Mouse (Mus musculus): Measurements from ENCODE around the gene E330009J07Rik. TPM values are rescaled to one million over a fixed set of nuclear protein-coding genes. Genes with fewer than 3 reads are reported as not detected.

E330009J07Rik gene
- polyA plus RNA-seq (2017; shearing (Covaris generic)), result 1 to 10 TPM; 4.1 to 7.9 TPM

GRCm38 (mm10) chr6:40436047-40436483, at the start of gene E330009J07Rik:
E330009J07Rik (minus strand) TSS chr6:40436135.
- peak; percentile 76 for ATAC-seq

GRCm38 (mm10) chr6:40482318-40482717, 46.4 kb upstream of the E330009J07Rik start:
- ATAC-seq, result no peak

- peak; percentile 47 for ATAC-seq
These were observed 43.8 kb upstream of the E330009J07Rik start for GRCm38 (mm10) chr6:40479705-40480104.

DNA sequence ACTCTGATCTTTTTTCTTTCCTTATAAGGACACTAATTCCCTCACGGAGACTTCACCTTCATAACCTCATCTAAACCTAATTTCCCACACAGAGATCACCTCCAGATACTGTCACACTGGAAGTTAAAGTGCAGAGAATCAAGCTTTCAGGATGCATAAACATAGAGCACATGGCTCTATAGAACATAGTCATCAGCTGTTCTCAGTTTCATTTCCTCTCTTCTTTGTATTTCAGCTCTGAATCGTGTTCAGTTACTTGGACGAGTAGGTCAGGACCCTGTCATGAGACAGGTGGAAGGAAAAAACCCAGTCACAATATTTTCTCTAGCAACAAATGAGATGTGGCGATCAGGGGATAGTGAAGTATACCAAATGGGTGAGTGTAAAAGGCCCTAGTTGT, 40.2 kb upstream of the E330009J07Rik start:
- ATAC-seq, result no peak

GRCm38 (mm10) chr6:40471720-40472010, 35.7 kb upstream of the E330009J07Rik start:
- peak; percentile 27 for ATAC-seq

DNA sequence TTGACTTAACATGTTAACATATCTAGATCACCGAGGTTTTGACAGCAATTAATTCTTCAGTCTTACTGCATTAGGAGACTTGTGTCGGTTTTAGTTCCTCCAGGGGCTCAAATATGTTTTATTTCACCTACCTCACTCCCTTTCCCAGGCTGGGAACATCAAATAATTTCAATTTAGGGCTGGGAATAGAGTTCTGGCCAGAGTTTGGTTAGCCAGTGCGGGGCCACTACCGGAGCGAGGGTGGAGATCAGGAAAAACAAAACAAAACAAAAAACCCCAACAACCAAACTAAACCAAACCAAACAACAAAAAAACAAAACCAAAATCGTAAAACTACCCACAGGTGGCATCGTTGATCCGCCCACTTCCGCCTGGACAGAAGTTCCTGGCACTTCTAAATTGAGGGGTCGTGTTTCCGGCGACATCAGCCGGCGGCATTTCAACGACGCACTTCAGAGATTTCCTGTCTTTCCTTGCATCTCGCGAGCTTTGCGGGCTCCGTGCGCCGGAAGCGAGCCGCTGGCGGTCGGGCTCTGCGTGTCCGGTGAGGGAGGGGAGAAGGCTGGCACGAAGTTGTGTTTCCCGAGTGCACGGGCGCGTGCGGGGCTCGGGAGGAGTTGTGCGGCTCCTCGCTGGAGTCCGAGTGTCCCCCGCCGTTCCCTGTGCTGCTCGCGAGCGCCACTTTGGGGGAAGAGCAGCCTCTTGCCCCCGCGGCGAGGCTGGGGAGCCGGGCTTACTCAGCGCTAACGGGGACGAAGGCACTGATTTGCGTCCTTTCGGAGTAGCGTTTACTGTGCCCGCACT, 35.2 kb upstream of the E330009J07Rik start, which contains the start of gene Ssbp1:
Gene Ssbp1, plus strand, starts transcription at position 437 of the 804 bp plus-strand sequence.
- peak; percentile 95 for ATAC-seq

- peak; percentile 65 for ATAC-seq
These were observed 29.8 kb upstream of the E330009J07Rik start for GRCm38 (mm10) chr6:40465710-40466109.

DNA sequence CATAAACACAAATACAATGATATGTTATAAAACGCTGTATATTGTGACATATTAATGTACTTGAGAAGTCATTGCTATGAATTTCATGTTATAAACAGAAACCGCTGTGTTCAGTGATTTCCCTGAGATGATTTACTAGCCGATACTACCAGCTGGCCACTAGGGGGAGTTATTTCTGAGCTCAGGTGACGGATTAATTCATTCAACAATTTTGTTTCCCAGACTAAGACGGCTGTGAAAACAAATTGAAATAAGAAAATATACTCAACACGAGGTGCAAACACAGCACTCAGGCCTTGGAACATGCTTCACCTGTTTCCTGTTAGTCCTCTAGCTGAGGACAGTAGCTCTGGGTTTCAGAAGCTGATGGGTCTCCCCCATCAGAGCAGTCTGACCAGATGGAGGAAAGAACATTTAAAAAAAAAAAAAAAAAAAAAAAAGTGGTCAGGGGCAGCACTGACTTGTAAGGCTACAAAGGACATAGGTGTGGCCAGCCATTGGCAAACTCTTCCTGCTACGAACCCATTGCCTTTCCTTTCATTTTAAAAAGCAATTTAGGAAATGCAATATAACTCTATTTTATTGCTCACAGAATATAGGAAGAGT, 18.6 kb upstream of the E330009J07Rik start:
- ATAC-seq, result peak; percentile 77

- ATAC-seq, result no peak
These were observed 12.7 kb upstream of the E330009J07Rik start for GRCm38 (mm10) chr6:40448626-40449025.

GRCm38 (mm10) chr6:40443281-40443928, 7.5 kb upstream of the E330009J07Rik start:
- no peak for ATAC-seq

DNA sequence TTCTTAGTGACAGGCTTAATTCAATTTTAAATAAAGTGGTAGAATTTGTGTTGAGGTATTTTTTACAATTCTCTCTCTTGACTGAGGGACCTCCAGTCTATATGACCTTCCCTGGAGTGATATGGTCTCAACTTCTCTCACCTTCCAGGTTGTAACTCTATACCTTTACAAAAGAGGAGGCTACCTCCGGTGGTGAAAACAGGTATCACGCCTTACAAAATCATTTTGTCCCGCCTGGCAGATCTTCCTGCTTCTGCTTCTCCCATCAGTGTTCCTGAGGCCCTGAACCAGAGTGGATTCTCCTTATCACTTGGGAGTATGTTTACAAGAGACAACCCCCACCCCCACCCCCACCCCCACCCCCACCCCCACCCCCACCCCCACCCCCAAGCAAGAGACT, 5.8 kb upstream of the E330009J07Rik start:
- no peak for ATAC-seq

- ATAC-seq, result no peak
These were observed 5.3 kb upstream of the E330009J07Rik start for GRCm38 (mm10) chr6:40441276-40441675.

DNA sequence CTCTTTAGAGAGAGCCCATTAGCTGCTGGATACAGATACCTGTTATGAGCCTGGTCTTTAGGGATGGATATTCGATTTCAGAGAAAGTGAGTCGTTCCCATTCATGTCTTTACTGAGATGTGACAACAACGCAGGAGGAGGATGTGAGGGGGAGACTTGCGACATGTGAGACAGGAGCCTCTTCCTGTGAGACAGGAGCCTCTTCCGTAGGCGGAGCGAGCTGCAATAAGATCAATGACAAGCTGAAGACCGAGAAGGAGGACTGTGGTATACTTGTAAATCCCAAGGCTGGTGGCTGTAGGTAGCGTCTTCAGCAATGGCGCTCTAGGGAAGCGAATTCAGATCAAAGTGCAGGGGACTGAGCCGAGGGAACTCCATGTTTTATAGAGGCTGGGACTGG, 3.8 kb upstream of the E330009J07Rik start:
- peak; percentile 78 for ATAC-seq

- no peak for ATAC-seq
These were observed 3.0 kb upstream of the E330009J07Rik start, which contains the start of gene Wee2 for GRCm38 (mm10) chr6:40438936-40439335. Wee2 (plus strand) TSS chr6:40439088.

DNA sequence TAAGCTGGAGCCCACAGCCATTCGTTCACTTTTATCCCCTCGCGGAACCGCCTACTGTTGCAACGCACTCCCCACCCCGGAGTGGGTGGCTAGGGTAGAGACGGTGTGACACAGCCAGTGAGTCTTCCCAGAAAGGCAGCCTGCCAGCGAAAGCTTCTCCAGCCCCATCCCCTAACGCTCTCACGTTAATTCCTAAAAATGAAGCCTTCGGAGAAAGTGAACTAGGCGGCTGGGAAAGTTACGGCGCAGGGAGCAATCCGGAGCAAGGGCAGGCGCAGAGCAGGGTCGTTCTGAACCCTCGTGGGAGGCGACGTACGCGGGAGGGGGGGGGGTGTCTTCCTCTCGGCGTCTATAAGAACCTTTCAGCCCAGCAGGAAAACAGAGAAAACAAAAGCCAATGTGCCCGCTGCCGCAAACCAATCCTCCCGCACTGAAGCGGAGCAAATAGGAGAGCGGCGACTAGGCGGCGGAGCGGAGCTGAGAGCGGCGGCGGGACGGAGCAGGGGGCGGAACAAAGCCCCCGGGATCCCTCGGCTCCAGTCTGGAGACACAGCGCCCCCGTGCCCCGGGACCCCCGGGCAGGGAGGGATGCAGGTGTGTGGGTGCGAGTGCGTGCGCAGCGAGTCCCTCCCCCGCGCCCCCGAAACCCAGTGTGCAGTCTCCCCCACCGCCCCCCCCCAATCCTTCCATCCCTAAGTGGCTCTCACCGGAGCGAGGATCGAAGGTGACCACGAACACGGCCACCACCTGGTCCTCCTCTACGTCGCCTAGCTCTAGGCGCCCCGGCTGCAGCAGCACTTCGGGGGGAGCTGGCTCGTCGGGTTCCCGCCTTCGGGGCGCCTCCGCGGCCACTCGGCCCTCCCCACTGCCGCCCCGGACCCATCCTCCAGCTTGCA, 536 bp downstream of the E330009J07Rik start:
- ATAC-seq, result peak; percentile 30

GRCm38 (mm10) chr6:40434697-40435096, 1.2 kb downstream of the E330009J07Rik start:
- ATAC-seq, result no peak

GRCm38 (mm10) chr6:40432346-40433275, 3.3 kb downstream of the E330009J07Rik start:
- ATAC-seq, result no peak

GRCm38 (mm10) chr6:40431812-40432211, 4.1 kb downstream of the E330009J07Rik start:
- no peak for ATAC-seq

DNA sequence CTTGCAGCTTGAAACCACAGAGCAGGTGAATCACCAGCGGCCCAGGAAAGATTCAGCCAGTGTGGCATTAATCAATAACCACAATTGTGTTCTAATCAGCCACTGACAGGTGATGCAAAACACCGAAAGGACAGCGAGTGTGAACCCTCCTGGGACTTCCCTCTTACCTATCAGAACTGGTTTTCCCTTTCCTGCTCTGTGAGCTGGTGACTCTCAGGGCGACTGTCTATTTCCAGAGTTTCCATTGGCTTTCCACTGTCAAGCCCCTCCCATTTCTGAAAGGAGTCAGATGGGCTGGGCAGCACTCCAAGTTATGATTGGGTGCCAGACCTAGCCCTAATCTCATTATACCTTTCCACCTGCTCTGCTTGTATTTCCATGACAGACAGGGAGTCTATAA, 4.6 kb downstream of the E330009J07Rik start:
- ATAC-seq, result no peak

- ATAC-seq, result no peak
These were observed 5.1 kb downstream of the E330009J07Rik start for GRCm38 (mm10) chr6:40430878-40431277.

DNA sequence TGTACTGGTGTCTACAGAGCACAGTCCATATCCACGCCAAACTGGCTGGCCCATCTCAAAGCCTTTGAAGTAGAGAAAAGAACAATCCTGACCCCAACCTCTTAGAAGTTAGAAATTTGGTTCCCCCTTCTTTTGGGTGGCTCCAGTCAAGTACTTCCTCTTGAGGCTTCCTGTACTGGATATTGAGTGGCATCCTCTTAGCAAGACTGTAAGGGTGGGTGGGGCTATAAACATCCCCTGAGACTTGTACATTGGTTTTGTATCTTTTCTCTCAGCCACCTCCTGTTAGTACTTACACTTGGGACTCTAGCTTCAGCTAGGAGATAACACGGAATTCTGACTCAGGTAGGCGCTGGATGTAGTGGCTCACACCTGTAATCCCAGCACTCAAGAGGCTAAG, 5.7 kb downstream of the E330009J07Rik start:
- ATAC-seq, result peak; percentile 50
